Mouse (Mus musculus): ENCODE results near the gene Dctn3.

- TF ChIP-seq TCF12 (IDR thresholded peaks at IDR 0.05; ENCODE audit: insufficient read depth, poor library complexity, severe bottlenecking) (no peak), POLR2A (IDR thresholded peaks at IDR 0.05; ENCODE audit: insufficient read length, low read depth) (no peak), MAX (IDR thresholded peaks at IDR 0.05; ENCODE audit: low read depth) (no peak), MYOG (IDR thresholded peaks at IDR 0.05; ENCODE audit: control insufficient read depth in 1 of 3, insufficient read depth in 1 of 3, insufficient read length in 2 of 3, low read depth in 2 of 3) (no peak), E2F4 (IDR thresholded peaks at IDR 0.05; ENCODE audit: insufficient read depth) (no peak), USF1 (IDR thresholded peaks at IDR 0.05; ENCODE audit: low read depth) (no peak)
These were observed 35.7 kb upstream of the Dctn3 start for GRCm38 (mm10) chr4:41758701-41759100.
